ENCODE assay signal across 11 mouse cellular contexts in genomic region chr4:136750578-136751338, GRCm38 (mm10).
DNase-seq lines count a peak whose midpoint lies in the region; ATAC-seq and TF ChIP-seq lines count a peak whose summit lies in the region.
"Had no signal": no experiment of that assay in that cellular context is flagged by ENCODE, and none has a peak within 500 bp of the region (broad histone marks: within the 10 kb centered on the region; RNA-seq: fewer than 3 reads in every experiment).

No protein-coding gene starts in this region.

- H3K9me3 ChIP-seq in heart, embryonic 13.5 days = no peaks in the 10 kb centered on the region
- H3K9me3 ChIP-seq in embryonic facial prominence, embryonic 10.5 days = no peaks in the 10 kb centered on the region
- H3K9me3 ChIP-seq in hindbrain, embryonic 15.5 days = no peaks in the 10 kb centered on the region
- no peaks in the 10 kb centered on the region for H3K9me3 ChIP-seq in neural tube, embryonic 12.5 days
- H3K9me3 ChIP-seq: liver, embryonic 15.5 days had no signal

- no peak for TF ChIP-seq POLR2A in cerebellum, adult 2 months (IDR thresholded peaks at IDR 0.05; ENCODE audit: borderline replicate concordance, insufficient read depth, low read length)

- 22% methylated on average over 19 of the region's 19 CpGs for WGBS in heart, embryonic 13.5 days
- WGBS in embryonic facial prominence, embryonic 10.5 days = 11% methylated on average over 19 of the region's 19 CpGs
- 6% methylated on average over 19 of the region's 19 CpGs for WGBS in hindbrain, embryonic 15.5 days
- 1% methylated on average over 19 of the region's 19 CpGs for WGBS in neural tube, embryonic 12.5 days
- WGBS in cerebellum, adult 2 months = 48% methylated on average over 19 of the region's 19 CpGs

- no peak overlapping the region for H3K4me3 ChIP-seq in heart, embryonic 13.5 days
- H3K4me3 ChIP-seq in embryonic facial prominence, embryonic 10.5 days = peak overlapping the region; percentile 14; the same call in 1 of the 2 replicates
- no peak overlapping the region for H3K4me3 ChIP-seq in hindbrain, embryonic 15.5 days
- no peak overlapping the region for H3K4me3 ChIP-seq in neural tube, embryonic 12.5 days
- H3K4me3 ChIP-seq in cerebellum, adult 2 months (replicated peaks; ENCODE audit: insufficient read depth, low read depth, low read length) = no peak overlapping the region
- H3K4me3 ChIP-seq: liver, embryonic 15.5 days had no signal

- H3K27me3 ChIP-seq in heart, embryonic 13.5 days (replicated peaks) = peaks cover 69% of the 10 kb centered on the region
- peaks cover 67% of the 10 kb centered on the region for H3K27me3 ChIP-seq in embryonic facial prominence, embryonic 10.5 days (replicated peaks; ENCODE audit: low read depth, poor library complexity, severe bottlenecking)
- H3K27me3 ChIP-seq in hindbrain, embryonic 15.5 days = no peaks in the 10 kb centered on the region
- H3K27me3 ChIP-seq in neural tube, embryonic 12.5 days (replicated peaks) = no peaks in the 10 kb centered on the region
- no peaks in the 10 kb centered on the region for H3K27me3 ChIP-seq in cerebellum, adult 2 months (ENCODE audit: control insufficient read depth, insufficient read depth, low read length)

- no peak for TF ChIP-seq CTCF in cerebellum, adult 2 months (IDR thresholded peaks at IDR 0.05; ENCODE audit: borderline replicate concordance, insufficient read depth, low read depth, low read length)

- 0 out of 2 replicates have a peak overlapping the region, but pooled peaks have one; percentile 7 for H3K9ac ChIP-seq in heart, embryonic 13.5 days
- peak overlapping the region; percentile 25; the same call in 1 of the 2 replicates for H3K9ac ChIP-seq in hindbrain, embryonic 15.5 days
- peak overlapping the region; percentile 38 for H3K9ac ChIP-seq in neural tube, embryonic 12.5 days
- H3K9ac ChIP-seq: liver, embryonic 15.5 days had no signal

- intact Hi-C loops in heart, postnatal 14 days (cut with DNase I) = no loop called here

- no peak for ATAC-seq in heart, embryonic 13.5 days (ENCODE audit: extremely low read depth, insufficient number of reproducible peaks, low FRiP score, low TSS enrichment)
- ATAC-seq in hindbrain, embryonic 15.5 days (ENCODE audit: low FRiP score, low read depth) = peak; percentile 39; the same call in 1 of the 2 replicates
- ATAC-seq in neural tube, embryonic 12.5 days (ENCODE audit: low FRiP score, low read depth) = peak; percentile 61

- H3K36me3 ChIP-seq in heart, embryonic 13.5 days = no peaks in the 10 kb centered on the region
- H3K36me3 ChIP-seq in embryonic facial prominence, embryonic 10.5 days (replicated peaks) = no peaks in the 10 kb centered on the region; the same call in 1 of the 2 replicates
- H3K36me3 ChIP-seq in hindbrain, embryonic 15.5 days = no peaks in the 10 kb centered on the region
- H3K36me3 ChIP-seq in neural tube, embryonic 12.5 days = no peaks in the 10 kb centered on the region
- H3K36me3 ChIP-seq: liver, embryonic 15.5 days had no signal

- H3K4me1 ChIP-seq in heart, embryonic 13.5 days = peaks cover 42% of the 10 kb centered on the region
- peaks cover 87% of the 10 kb centered on the region for H3K4me1 ChIP-seq in embryonic facial prominence, embryonic 10.5 days
- peaks cover 69% of the 10 kb centered on the region for H3K4me1 ChIP-seq in hindbrain, embryonic 15.5 days (replicated peaks)
- H3K4me1 ChIP-seq in neural tube, embryonic 12.5 days = peaks cover 83% of the 10 kb centered on the region
- peaks cover 29% of the 10 kb centered on the region for H3K4me1 ChIP-seq in cerebellum, adult 2 months (ENCODE audit: control insufficient read depth, insufficient read depth, low read length)
- H3K4me1 ChIP-seq: liver, embryonic 15.5 days had no signal

- no peak for DNase-seq in heart, adult 8-10 months (ENCODE audit: low spot score)
- DNase-seq in embryonic facial prominence, embryonic 10.5 days (ENCODE audit: low spot score) = peak; percentile 57
- no peak for DNase-seq in cerebellum, adult 2 months
- no peak for DNase-seq in kidney, adult 9 months
- no peak for DNase-seq in heart, postnatal 14 days
- DNase-seq: B cell, adult 2 months; cerebellum, adult 9-10 months had no signal

- H3K27ac ChIP-seq in heart, embryonic 13.5 days (replicated peaks) = no peak overlapping the region
- peak overlapping the region; percentile 85 for H3K27ac ChIP-seq in embryonic facial prominence, embryonic 10.5 days (replicated peaks)
- H3K27ac ChIP-seq in hindbrain, embryonic 15.5 days (replicated peaks) = peak overlapping the region; percentile 79
- H3K27ac ChIP-seq in neural tube, embryonic 12.5 days = peak overlapping the region; percentile 93
- no peak overlapping the region for H3K27ac ChIP-seq in cerebellum, adult 2 months (ENCODE audit: insufficient read depth, low read length)
- H3K27ac ChIP-seq: liver, embryonic 15.5 days had no signal

- H3K4me2 ChIP-seq in heart, embryonic 13.5 days = no peak overlapping the region
- peak overlapping the region; percentile 32; the same call in 1 of the 2 replicates for H3K4me2 ChIP-seq in hindbrain, embryonic 15.5 days
- H3K4me2 ChIP-seq in neural tube, embryonic 12.5 days (replicated peaks) = peak overlapping the region; percentile 41
- H3K4me2 ChIP-seq: liver, embryonic 15.5 days had no signal

Comparison
In these comparisons a context has a peak if more than half of its experiments do, and no peak if none do; other contexts are left out.
1. H3K27ac ChIP-seq: peak in embryonic facial prominence, embryonic 10.5 days (single experiment), hindbrain, embryonic 15.5 days (single experiment) and neural tube, embryonic 12.5 days (single experiment); none in heart, embryonic 13.5 days (single experiment) and cerebellum, adult 2 months (single experiment).
2. Peak in every context shown above with its lines, with median percentiles within 50 percentile points of each other: H3K9ac ChIP-seq.